Mouse (Mus musculus) spleen, adult 2 months (tissue): ENCODE data around the gene P4hb.

Source experiments
- CTCF ChIP-seq: fragments of 200-500 bp; IDR thresholded peaks from 2 replicates; pipeline ENCODE4 v1.5.1; 2011; ENCODE audit warnings: mild to moderate bottlenecking, inconsistent platforms; ENCODE audit not compliant: insufficient read depth, insufficient read length, insufficient replicate concordance; ENCODE audit errors: extremely low read depth
- POLR2A ChIP-seq: fragments of 200-500 bp; IDR thresholded peaks from 2 replicates; pipeline ENCODE4 v1.6.1; 2011; ENCODE audit warnings: low read depth, low read length, inconsistent platforms

GRCm38 (mm10) chr11:120525959-120526358 is 47.1 kb downstream of the P4hb start:
- no peak for TF ChIP-seq POLR2A
- no peak for TF ChIP-seq CTCF
